Mouse (Mus musculus): ENCODE results near the gene Fga.

Fga gene

DNA sequence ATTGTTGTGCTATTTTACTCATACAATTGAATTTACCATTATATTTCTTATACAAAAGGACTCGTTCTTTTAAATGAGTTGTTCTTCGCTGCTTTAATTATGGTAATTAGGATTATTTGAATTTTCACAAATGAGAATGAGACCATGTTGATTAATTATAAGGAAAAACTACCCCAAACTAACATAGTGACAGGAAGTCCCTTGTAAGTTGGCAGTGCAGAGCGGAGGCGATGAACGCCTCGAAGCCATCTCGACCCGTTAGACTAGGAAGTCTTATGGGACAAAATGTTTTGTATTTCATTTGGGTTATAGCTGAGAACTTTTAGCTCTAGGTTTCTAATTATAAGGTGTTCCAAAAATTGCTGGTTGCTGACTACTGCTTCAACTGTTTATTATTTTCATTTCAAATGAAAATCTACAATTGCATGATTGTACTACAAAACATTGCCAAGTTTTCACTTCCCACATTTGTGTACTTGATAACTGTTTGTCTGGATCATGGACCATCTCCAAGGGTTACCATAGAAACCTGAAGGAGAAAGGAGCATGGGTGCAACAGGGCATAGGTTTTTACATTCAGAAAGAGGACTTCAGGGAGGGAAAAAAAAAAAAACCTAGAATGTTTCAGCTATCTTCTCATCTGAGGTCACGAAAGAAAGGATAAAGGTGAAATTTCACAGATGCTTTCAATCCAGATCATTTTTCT lies 1.8 kb downstream of the Fga start:
- DNase-seq (ENCODE audit: low spot score): no peak

DNA sequence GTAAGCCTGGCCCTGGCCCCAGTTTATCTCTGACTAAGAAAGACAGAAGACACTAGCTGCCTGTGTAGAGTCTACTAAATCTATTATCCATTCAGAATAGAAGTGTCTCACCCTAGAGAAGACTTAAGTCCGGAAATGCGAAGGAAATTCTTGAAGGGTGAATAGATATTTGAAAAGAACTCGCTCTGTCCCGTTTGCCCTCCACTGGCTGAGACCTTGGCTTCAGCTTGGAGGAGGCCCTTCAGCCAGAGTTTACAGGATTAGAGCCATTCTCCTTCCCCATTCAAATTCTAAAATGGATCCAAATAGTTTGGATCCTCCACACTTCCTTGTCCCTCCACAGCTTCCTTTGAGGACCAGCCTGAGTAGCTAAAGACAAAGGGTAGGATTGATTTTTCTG lies 4.5 kb downstream of the Fga start:
- DNase-seq (ENCODE audit: low spot score): no peak

DNA sequence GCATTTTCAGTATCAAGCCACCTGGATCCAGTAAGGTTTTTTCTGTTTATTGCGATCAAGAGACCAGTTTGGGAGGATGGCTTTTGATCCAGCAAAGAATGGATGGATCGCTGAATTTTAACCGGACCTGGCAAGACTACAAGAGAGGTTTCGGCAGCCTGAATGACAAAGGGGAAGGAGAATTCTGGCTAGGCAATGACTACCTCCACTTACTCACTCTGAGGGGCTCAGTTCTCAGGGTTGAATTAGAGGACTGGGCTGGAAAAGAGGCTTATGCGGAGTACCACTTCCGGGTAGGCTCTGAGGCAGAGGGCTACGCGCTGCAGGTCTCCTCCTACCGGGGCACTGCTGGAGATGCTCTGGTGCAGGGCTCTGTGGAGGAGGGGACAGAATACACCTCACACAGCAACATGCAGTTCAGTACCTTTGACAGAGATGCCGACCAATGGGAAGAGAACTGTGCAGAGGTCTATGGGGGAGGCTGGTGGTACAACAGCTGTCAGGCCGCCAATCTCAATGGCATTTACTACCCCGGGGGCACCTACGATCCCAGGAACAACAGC lies 7.0 kb downstream of the Fga start:
- DNase-seq (ENCODE audit: low spot score): no peak

DNA sequence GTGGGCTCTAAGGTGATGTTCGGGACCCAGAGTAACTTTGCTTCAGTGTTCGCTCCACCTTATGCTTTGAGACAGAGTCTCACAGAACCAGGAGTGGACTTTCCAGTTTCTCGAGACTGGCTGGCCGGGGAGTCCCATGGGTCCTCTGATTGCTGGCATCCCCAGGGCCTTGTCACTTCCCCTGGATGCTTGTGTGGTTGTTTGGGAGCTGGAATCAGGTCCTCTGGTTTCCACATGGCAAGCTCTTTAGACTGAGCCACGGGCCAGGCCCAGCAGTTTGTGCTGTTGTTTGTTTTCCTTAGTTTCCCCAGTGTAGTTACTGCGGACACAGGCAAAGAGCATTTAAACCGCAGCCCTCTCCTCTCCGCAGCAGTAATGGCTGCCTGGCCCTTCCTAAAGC lies 7.9 kb downstream of the Fga start:
- no peak for DNase-seq (ENCODE audit: low spot score)

DNA sequence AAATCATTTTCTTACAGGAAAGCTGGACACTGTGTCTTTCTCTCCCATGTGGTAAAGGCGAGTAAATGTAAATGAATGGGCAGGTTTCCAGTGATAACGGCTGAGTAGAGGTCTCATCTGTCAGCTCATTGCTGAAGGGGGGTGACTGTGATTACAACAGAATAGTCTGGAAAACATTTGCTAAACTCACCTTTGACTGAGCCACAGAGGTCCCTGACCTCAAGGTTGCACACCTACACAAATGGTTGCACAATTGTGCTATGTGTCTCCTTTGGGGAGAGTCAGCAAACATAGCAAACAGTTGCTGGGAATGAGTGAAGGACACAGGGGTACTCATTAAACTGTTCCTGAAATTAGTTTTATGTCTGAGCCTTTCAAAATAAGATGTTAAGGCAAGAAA lies 13.0 kb downstream of the Fga start:
- no peak for DNase-seq (ENCODE audit: low spot score)

DNA sequence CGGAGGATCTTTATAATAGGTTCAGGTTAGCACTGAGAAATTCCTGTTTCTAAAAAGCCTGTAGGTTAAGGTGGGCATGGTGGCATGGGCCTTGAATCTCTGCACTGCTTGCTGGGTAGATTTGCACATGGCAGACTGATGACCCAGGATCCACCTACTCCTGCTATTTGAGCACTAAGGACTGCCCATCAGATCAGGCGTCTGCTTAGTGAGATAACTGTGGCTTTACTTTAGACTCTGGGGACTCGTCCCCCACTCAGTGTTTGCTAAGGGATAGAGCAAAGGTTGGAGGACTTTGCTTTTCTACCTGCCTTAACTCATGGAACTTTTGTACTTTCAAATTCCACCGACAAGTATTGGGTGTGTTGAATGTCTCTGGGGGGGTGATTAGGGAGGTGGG lies 13.8 kb downstream of the Fga start:
- no peak for DNase-seq (ENCODE audit: low spot score)

DNA sequence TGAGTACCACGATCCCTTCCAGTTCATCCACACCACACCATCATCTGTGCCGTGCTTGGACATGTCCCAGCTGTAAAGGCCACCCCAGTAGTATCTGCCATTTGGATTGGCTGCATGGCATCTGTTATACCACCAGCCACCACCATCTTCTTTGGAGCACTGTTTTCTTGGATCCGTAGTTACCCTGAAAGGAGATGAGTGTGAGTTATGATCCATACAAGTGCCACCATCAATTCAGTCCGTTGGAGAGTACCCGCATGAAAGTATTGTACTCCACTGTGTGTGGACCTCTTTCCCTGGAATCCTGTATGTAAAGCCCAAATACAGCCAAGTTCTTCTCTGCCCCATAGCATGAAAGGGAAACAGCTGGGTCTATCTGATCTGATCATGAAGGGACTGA lies 16.6 kb downstream of the Fga start:
- DNase-seq (ENCODE audit: low spot score): no peak

DNA sequence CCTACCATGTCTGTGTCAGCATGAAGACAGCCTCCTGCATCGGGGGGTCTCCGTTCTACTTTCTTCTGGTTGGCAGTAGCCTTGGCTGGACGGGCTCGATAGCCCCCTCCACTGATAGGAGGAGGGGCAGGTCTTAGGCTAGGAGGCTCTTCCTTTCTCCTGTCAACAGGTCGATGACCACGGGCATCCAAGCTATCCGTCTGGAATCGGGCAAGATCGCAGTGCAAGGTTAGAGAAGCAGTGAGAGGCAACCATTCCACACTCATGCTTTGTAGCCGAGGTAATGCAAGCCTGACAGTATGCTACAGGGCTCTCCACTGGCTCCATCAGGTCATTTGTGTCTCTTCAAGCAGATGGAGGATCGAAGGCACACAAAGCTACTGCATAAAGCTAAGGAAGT lies 20.8 kb downstream of the Fga start:
- DNase-seq (ENCODE audit: low spot score): no peak

DNA sequence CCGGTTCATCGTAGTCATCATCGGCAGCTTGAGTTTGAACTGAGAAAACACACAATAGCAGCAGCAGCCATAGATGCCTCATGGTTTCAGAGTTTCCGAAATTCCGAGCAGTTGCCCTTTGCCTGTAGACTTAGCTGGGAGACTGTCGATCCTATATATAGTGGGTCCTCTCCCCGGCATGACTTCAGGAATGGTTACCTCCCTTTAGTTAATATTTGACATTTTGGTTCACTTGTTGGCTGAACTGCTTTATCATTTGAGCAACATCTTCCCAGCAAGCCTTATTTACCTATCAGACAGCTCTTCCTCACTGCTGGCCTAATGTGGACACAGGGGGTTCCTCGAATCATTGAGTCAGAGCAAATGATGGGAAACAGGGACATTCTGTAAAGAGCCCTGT lies 23.8 kb downstream of the Fga start, which contains the start of gene Fgb:
Gene Fgb, minus strand, starts transcription at position 184 of the 400 bp plus-strand sequence.
- no peak for DNase-seq (ENCODE audit: low spot score)

DNA sequence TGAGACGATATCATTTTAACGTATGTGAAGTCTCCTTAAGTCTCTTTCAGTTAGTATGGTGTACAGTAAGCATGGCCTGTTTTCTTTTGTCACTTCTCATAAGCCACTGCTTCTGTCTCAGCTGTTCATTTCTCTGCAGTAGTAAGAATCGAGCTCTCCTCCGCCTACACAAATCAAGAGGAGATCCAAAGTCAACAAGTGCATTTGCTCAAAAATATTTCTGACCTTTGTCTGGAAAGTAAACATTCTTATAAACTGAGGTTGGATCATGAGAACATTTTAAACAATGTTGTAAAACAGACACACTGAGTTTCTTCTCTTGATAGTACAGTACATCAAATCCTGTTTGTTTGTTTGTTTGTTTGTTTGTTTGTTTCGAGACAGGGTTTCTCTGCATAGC lies 24.8 kb downstream of the Fga start:
- no peak for DNase-seq (ENCODE audit: low spot score)

DNA sequence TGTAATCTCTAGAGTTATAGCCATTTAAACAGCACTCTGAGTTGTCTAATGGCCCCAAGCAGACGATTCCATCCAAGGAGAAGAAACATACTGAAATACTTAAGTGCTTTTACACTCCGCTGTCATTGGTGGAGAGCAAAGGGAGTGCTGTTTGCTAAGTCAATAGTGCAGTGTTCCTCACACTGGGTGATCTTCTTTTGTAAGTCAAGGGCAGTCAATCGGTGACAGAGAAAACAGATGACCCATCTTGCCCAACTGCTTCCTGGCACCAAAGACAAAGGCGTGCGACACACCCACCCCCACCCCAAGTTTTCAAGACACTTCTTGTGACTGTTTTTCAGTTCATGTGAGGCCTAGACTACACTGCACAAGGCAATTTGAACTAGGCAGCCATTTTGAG lies 26.2 kb downstream of the Fga start:
- DNase-seq (ENCODE audit: low spot score): no peak

DNA sequence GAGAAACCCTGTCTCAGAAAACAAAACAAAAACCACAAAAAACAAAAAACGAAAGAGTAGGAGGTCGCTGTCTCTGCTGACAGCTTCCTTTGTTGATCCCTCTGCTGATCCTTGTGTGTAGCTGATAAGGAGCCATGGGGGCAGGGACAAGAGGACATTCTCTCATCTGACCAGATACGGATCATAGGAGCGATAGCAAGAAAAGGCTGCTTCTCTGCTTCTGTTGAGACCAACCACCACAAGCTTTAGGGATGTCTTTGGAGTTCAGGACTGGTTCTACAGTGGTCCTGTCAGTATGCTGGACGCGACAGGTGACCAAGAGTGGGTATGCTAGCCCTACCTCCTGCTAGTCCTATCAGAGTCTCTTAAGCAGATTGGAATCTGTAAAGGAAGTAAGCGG lies 27.2 kb downstream of the Fga start:
- no peak for DNase-seq (ENCODE audit: low spot score)

DNA sequence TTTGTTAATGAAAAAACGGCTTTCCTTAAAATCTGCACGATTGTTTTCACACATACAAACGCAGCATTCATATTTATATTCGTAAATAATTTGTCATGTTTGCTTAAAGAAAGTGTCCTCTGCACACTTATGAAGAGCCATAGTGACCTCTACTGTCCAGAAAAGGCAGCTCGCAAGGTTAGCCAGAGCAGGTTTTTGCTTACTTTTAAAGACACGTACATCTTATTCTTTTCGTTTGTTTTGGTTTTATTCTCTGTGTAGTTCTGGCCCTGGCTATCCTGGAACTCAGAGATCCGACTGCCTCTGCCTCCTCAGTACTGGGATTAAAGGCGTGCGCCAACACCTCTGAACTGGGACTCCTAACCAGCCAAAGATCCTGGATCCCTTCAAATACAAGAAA lies 27.9 kb downstream of the Fga start:
- peak; percentile 52 for DNase-seq (ENCODE audit: low spot score)

DNA sequence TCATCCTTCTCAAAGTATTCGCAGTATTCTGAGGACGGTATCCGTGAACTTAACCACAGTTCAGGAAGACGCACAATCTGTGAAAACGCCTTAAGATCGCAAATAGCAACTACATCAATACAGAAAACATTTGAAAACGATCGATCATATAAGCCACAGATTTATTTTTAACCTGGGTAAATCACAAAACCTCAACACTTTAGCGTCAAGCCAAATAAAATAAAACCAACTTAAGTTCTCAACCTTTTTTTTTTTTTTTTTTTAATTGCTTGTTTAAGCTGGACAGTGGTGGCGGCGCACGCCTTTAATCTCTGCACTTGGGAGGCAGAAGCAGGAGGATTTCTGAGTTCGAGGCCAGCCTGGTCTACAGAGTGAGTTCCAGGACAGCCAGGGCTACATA lies 28.9 kb downstream of the Fga start:
- DNase-seq (ENCODE audit: low spot score): no peak

DNA sequence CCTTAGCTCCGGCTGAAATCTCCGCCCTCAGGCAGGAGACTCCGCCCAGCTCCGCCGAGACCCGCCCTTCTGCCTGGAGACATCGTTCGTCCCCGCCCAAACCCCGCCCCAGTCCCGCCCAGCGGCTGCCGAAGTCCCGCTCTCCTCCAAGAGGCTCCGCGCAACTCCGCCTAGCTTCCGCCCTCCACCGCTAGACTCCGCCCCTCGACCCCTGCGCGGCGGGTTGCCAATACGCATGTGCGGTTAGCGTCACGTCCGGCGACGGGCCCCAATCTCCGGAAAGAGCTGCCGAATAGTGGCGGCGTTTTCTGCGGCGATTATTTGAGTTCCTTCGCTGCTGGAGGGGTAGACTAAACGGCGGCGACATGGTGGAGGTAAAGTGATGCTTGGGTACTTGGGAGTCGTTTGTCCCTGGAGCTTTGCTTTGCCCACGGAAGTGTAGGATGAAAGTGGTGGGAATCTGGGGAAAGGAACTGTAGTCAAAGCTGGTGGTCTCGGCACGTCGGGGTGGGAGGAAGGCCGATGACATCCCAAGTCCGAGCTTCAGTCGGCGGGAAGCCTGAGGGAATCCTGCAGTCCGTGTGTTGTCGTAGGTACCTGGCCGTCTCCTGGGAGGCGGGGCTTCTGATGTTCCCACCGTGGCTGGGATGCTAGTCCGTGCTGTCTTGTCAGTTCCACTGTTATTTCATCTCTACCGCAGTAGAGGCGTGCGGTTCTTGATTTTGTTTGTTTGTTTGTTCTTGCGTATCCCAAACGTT lies 29.6 kb downstream of the Fga start, which contains the start of gene Plrg1:
Gene Plrg1, plus strand, starts transcription at position 242 of the 758 bp plus-strand sequence.
- peak; percentile 100 for DNase-seq (ENCODE audit: low spot score)

DNA sequence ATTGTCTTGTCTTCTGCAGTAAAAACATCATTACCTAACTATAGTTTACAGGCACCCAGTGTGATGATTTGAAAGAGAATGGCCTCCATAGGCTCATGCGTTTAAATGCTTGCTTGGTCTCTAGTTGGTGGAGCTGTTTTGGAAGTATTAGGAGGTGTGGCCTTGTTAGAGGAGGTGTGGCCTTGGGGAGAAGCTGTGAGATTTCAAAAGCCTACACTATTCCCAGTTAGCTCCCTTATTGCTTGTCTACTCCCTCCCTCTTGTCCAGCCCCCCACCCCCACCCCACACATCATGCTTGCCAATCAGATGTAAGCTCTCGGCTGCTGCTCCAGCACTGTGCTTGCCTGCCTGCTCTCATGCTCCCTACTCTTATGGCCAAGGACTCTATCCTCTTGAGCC lies 31.2 kb downstream of the Fga start:
- no peak for DNase-seq (ENCODE audit: low spot score)

DNA sequence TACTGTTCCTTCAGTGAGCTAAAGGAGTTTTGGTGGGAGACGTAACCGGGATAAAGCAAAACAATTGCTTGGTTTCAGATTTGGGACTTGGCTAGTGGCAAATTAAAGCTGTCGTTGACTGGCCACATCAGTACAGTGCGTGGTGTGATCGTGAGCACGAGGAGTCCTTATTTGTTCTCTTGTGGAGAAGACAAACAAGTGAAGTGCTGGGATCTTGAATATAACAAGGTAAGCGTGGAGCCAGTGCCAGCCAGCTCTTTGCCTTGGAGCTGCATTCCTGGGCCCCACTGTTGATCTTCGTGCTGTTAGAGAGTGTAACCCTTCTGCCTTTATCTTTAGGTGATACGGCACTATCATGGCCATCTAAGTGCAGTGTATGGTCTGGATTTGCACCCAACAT lies 42.0 kb downstream of the Fga start:
- DNase-seq (ENCODE audit: low spot score): no peak

DNA sequence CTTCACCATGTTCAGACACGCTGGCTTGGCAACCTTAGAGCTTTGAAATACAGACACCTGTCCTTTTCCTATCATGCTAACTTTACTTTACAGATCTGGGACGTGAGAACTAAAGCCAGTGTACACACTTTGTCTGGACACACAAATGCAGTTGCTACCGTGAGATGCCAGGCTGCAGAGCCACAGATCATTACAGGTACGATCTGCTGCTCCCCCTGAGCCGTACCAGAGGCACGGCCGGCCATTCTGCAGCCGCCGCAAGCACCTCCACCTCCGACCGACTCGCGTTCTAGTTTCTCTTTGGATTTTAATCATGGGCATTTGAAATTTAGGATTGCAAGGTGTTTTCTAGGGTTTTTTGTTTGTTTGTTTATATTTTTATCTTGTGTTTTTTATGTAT lies 43.0 kb downstream of the Fga start:
- DNase-seq (ENCODE audit: low spot score): no peak

DNA sequence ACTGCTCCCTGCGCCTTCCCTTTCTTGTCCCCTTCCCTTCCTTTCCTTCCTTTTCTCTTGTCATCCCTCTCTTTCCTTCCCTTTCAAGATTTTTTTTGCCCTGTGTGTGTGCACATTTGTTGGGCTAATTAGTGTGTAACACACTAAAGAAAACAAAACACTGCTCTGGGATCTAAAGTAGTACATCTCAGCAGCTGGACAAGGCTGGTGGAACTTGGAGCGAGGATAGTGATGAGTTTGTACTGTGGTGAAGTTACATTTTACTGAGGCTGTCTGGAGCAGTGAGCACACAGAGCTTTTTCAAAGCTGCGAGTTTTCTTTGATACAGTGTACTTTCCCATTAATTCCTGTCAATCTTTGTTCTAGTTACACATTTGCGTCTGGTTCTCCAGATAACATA lies 44.4 kb downstream of the Fga start:
- DNase-seq (ENCODE audit: low spot score): no peak

DNA sequence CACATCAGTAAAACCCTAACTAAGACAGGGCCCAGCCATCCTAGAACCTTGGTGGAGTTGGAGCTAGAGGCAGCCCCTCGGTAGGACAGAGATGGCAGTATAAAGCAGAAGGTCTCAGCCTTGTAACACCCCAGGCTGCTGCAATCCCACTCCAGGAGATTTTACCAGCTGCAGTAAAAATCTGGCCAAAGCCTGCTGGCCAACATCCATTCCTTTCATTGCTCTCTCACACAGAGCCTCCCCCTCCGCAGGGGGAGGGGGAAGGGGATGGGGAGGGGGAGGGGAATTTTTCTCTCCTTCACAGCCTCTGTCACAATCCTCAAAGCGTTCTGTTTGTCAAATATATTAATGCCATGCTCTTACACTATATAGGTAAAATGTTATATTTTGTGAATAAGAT lies 50.7 kb downstream of the Fga start:
- peak; percentile 25 for DNase-seq (ENCODE audit: low spot score)

DNA sequence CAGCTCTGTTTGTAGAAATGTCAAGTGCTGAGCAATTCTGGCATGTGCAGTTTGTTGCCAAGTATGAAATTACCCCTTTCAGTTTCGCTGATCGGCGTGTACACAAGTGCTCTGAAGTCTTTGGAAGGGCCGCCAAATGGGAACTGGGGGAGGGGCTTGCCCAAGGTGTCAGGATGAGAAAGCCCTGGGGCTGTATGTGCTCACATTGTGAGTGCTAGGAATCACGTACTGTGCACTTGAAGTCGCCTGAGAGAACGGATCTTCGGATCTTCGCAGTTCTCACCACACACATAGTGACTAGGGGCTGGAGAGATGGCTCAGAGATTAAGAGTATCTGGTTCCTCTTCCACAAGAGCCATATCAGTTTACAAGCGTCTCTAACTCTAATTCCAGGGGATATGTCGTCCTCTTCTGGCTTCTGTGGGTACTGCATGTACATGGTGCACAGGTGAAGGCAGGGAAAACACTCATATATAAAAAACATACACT lies 54.7 kb downstream of the Fga start:
- DNase-seq (ENCODE audit: low spot score): peak; percentile 64
